ENCODE assay signal across 17 mouse cellular contexts in the genomic region with DNA sequence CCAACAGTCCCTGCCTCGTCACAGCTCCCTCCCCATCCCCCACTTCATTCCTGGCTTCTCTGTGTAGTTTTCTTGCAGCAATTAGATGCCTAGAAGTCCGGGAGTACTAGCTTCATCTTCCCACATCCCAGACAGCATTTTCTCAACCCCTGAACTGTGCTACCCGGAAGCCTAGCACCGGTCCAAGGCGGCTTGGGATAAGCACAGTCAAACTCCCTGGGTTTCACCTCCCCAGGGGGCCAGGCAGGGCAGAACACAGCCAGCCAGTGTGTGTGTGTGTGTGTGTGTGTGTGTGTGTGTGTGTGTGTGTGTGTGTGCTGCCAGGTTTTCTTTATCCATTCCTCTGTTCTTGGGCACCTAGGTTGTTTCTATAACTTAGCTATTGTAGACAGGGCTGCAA.
"Had no signal": no experiment of that assay in that cellular context is flagged by ENCODE, and none has a peak within 500 bp of the region (broad histone marks: within the 10 kb centered on the region; RNA-seq: fewer than 3 reads in every experiment).

No protein-coding gene starts in this region.

- H3K4me2 ChIP-seq: neural tube, embryonic 12.5 days; neural tube, embryonic 13.5 days; neural tube, embryonic 15.5 days; stomach, embryonic 15.5 days had no signal

- H3K9ac ChIP-seq: neural tube, embryonic 12.5 days; neural tube, embryonic 13.5 days; neural tube, embryonic 15.5 days; stomach, embryonic 15.5 days had no signal

- DNase-seq: retina, postnatal 1 day; right cerebral cortex, adult 18-20 months; right cerebral cortex, postnatal 14 days; right cerebral cortex, postnatal 25 days; right cerebral cortex, postnatal 4 days; spleen, adult 18-20 months; thymus, adult 18-20 months; thymus, adult 2 months; thymus, postnatal 14 days; thymus, postnatal 25 days; thymus, postnatal 36 days; thymus, postnatal 4 days had no signal

- H3K4me3 ChIP-seq: neural tube, embryonic 12.5 days; neural tube, embryonic 13.5 days; neural tube, embryonic 15.5 days; stomach, embryonic 15.5 days had no signal

- H3K4me1 ChIP-seq: neural tube, embryonic 12.5 days; neural tube, embryonic 13.5 days; neural tube, embryonic 15.5 days; stomach, embryonic 15.5 days had no signal

- H3K9me3 ChIP-seq: neural tube, embryonic 12.5 days; neural tube, embryonic 15.5 days; stomach, embryonic 15.5 days had no signal

- H3K36me3 ChIP-seq: neural tube, embryonic 12.5 days; neural tube, embryonic 13.5 days; neural tube, embryonic 15.5 days; stomach, embryonic 15.5 days had no signal

- H3K27me3 ChIP-seq: neural tube, embryonic 12.5 days; neural tube, embryonic 13.5 days; neural tube, embryonic 15.5 days; stomach, embryonic 15.5 days had no signal

- H3K27ac ChIP-seq: neural tube, embryonic 12.5 days; neural tube, embryonic 13.5 days; neural tube, embryonic 15.5 days; stomach, embryonic 15.5 days; stomach, postnatal 0 days had no signal
